In genomic region chr4:62993190-62993589, GRCm38 (mm10) we compare ENCODE assay signal across 12 mouse cellular contexts.
"Had no signal": no experiment of that assay in that cellular context is flagged by ENCODE, and none has a peak within 500 bp of the region (broad histone marks: within the 10 kb centered on the region; RNA-seq: fewer than 3 reads in every experiment).

No protein-coding gene starts in this region.

- H3K4me2 ChIP-seq: midbrain, embryonic 13.5 days had no signal

- H3K27me3 ChIP-seq: midbrain, embryonic 13.5 days had no signal

- ATAC-seq: hindbrain, postnatal 0 days; midbrain, embryonic 13.5 days had no signal

- H3K4me3 ChIP-seq: layer of hippocampus, adult 2 months; left cerebral cortex, adult 2 months; limb, embryonic 10.5 days; midbrain, embryonic 13.5 days had no signal

- DNase-seq: kidney, adult 11 months; kidney, postnatal 10 days; kidney, postnatal 4 days; lung, postnatal 36 days; right cerebral cortex, postnatal 14 days; thymus, adult 18-20 months; thymus, postnatal 14 days had no signal

- H3K9me3 ChIP-seq: limb, embryonic 10.5 days; midbrain, embryonic 13.5 days had no signal

- H3K27ac ChIP-seq: hindbrain, postnatal 0 days; layer of hippocampus, adult 2 months; left cerebral cortex, adult 2 months; limb, embryonic 10.5 days; midbrain, embryonic 13.5 days had no signal

- H3K9ac ChIP-seq: midbrain, embryonic 13.5 days had no signal
